Mouse (Mus musculus) ES-E14 (cell line): ENCODE data around the gene Inpp5f.

Source experiments
- CHD2 ChIP-seq: IDR thresholded peaks from 2 replicates; pipeline ENCODE4 v1.6.1; 2014; ENCODE audit warnings: mild to moderate bottlenecking, low read depth, low read length, inconsistent platforms
- HCFC1 ChIP-seq: IDR thresholded peaks from 2 replicates; pipeline ENCODE4 v1.6.1; 2012; ENCODE audit warnings: low read length, inconsistent platforms, borderline replicate concordance; ENCODE audit not compliant: insufficient read depth
- MAFK ChIP-seq: IDR thresholded peaks from 2 replicates; pipeline ENCODE4 v1.6.1; 2014; ENCODE audit warnings: mild to moderate bottlenecking, low read depth, low read length, inconsistent platforms; ENCODE audit not compliant: insufficient read depth
- ZC3H11A ChIP-seq: IDR thresholded peaks from 2 replicates; pipeline ENCODE4 v1.6.1; 2012; ENCODE audit warnings: low read depth, mild to moderate bottlenecking, inconsistent platforms, low read length, borderline replicate concordance
- ZNF384 ChIP-seq: IDR thresholded peaks from 2 replicates; pipeline ENCODE4 v1.6.1; 2012; ENCODE audit warnings: low read depth, low read length, inconsistent platforms

DNA sequence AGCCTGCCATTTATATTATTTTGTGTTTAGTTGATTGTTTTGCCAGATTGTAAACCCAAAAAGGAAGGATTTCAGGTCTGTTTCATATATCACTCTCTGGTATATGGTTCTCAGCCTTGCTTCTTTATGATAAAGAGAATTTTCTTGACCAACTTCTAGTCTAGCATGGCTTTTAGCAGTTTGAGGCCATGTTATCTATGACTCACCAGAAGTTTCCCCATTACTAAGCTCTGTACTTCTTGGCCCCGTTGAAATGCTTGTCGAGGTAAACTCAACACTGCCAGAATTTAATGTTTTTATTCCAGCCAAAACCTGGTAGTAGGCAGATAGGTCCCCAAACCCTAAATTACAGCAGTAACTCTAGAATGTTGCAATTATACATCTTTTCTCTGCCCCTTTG, 132.8 kb downstream of the Inpp5f start:
- no peak for TF ChIP-seq ZC3H11A
- no peak for TF ChIP-seq MAFK
- no peak for TF ChIP-seq ZNF384
- TF ChIP-seq HCFC1: no peak
- TF ChIP-seq CHD2: no peak
